Mouse (Mus musculus) embryonic facial prominence, embryonic 11.5 days (tissue): ENCODE data around the gene Lcn2. TPM values are rescaled to one million over a fixed set of nuclear protein-coding genes. Genes with fewer than 3 reads are reported as not detected.
"Not testable (repeated sequence)": the region's sequence is repeated elsewhere in the genome, so short reads cannot be mapped to it uniquely, and the experiment has no call there.

Experiments
- ATAC-seq: fragments of 200-750 bp; cut with Nextera tagmentation; replicated peaks from 2 replicates; pipeline ENCODE4 v1.8.0; 2017; ENCODE audit warnings: low read depth; ENCODE audit not compliant: insufficient number of reproducible peaks, low FRiP score, low TSS enrichment
- DNase-seq: peaks from one replicate; pipeline ENCODE4 v3.0.0-alpha.2; 2015; ENCODE audit warnings: low spot score
- H3K27ac ChIP-seq: fragments of 300-500 bp; sonication (generic); replicated peaks from 2 replicates; pipeline ENCODE4 v1.5.1; 2014; ENCODE audit warnings: mild to moderate bottlenecking, low read depth, low read length, control low read depth
- H3K27me3 ChIP-seq: fragments of 300-500 bp; sonication (generic); 2 replicates; pipeline ENCODE4 v1.6.1; 2014; ENCODE audit warnings: mild to moderate bottlenecking, low read length, moderate library complexity, mixed read lengths; ENCODE audit not compliant: control insufficient read depth, insufficient read depth
- H3K36me3 ChIP-seq: fragments of 300-500 bp; sonication (generic); replicated peaks from 2 replicates; pipeline ENCODE4 v1.6.1; 2014; ENCODE audit warnings: low read depth, mild to moderate bottlenecking, low read length, moderate library complexity, mixed read lengths; ENCODE audit not compliant: control insufficient read depth, insufficient read depth
- H3K4me1 ChIP-seq: fragments of 300-500 bp; sonication (generic); 2 replicates; pipeline ENCODE4 v1.6.1; 2014; ENCODE audit warnings: low read length, mixed read lengths; ENCODE audit not compliant: control insufficient read depth, insufficient read depth
- H3K4me2 ChIP-seq: fragments of 300-500 bp; sonication (generic); 2 replicates; pipeline ENCODE4 v1.6.1; 2014; ENCODE audit warnings: low read depth, mild to moderate bottlenecking, control low read depth, low read length, moderate library complexity
- H3K4me3 ChIP-seq: fragments of 300-500 bp; sonication (generic); 2 replicates; pipeline ENCODE4 v1.5.1; 2014; ENCODE audit warnings: low read depth, low read length, control low read depth
- H3K9ac ChIP-seq: fragments of 300-500 bp; sonication (generic); replicated peaks from 2 replicates; pipeline ENCODE4 v1.6.1; 2014; ENCODE audit warnings: mild to moderate bottlenecking, control low read depth, low read length
- H3K9me3 ChIP-seq: fragments of 300-500 bp; sonication (generic); replicated peaks from 2 replicates; pipeline ENCODE4 v1.6.1; 2016; ENCODE audit warnings: mild to moderate bottlenecking, low read length, inconsistent platforms, mixed read lengths; ENCODE audit not compliant: control insufficient read depth
- WGBS: fragments of 180-500 bp; shearing (Covaris S2); extraction: QIAGEN DNeasy Blood & Tissue Kit; methylation state at CpG from one replicate; pipeline ENCODE4 v1.1.7; 2014; 5-methylcytosine and 5-hydroxymethylcytosine counted together
- polyA plus RNA-seq: library from polyadenylated mRNA; unstranded; fragments of >200 nt; fragmentation: Nextera tagmentation; extraction: Ambion mirVana; gene quantifications from 2 replicates; pipeline ENCODE4 v1.2.1, GENCODE M21; 2014

Gene Lcn2
- polyA plus RNA-seq, 1 experiment from 2014 or later: 1.2 TPM

GRCm38 (mm10) chr2:32375317-32375940 lies 12.6 kb downstream of the Lcn2 start:
- ATAC-seq: no peak

DNA sequence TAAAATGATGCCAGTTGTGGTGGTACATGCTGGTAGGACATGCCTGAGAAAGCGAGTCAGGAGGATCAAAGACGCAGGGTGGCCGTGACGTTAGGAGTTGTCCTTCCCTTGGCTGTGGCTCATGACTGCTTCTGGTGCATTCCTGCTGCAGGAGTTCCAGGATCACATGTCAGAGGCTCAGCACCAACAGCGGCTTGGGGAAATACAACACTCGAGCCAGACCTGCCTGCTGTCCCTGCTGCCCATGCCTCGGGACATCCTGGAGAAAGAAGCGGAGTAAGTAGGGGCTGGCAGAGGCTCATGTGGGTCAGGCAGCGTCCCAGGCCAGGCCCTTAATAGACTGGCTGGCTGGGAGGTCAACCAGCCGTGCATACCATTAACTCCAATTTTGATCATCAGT lies 13.9 kb downstream of the Lcn2 start:
- Histone ChIP-seq H3K9ac (no peak overlapping the region), H3K27ac (no peak overlapping the region), H3K4me3 (no peak overlapping the region), H3K27me3 (no peaks in the 10 kb centered on the region), H3K4me2 (no peak overlapping the region), H3K4me1 (no peaks in the 10 kb centered on the region), H3K9me3 (no peaks in the 10 kb centered on the region), H3K36me3 (peaks cover 21% of the 10 kb centered on the region)
- no peak for ATAC-seq
- DNase-seq: no peak
- WGBS: 83% methylated on average over 10 of the region's 10 CpGs

More at GRCm38 (mm10) chr2:32375317-32375940, 12.6 kb downstream of the Lcn2 start:
- no peak overlapping the region for H3K4me3 ChIP-seq
- H3K27me3 ChIP-seq: no peaks in the 10 kb centered on the region
- no peak overlapping the region for H3K4me2 ChIP-seq
- no peaks in the 10 kb centered on the region for H3K4me1 ChIP-seq
- no peak for DNase-seq
- H3K27ac ChIP-seq: no peak overlapping the region
- H3K9me3 ChIP-seq: no peaks in the 10 kb centered on the region
- WGBS: 89% methylated on average over 13 of the region's 13 CpGs
- no peak overlapping the region for H3K9ac ChIP-seq
- H3K36me3 ChIP-seq: peaks cover 21% of the 10 kb centered on the region

DNA sequence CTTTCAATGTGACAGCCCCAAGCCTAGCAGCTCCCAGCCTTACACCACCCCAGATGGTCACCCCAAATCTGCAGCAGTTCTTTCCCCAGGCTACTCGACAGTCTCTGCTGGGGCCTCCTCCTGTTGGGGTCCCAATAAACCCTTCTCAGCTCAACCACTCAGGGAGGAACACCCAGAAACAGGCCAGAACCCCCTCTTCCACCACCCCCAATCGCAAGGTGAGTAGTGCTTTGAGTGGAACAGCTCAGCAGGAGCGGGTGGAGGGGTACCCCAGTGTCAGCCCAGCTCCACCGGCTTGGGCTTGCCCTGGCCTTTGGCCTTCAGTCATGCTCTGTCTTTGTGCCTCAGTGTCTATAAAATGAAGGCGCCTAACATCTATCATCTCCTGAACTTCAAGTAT lies 20.7 kb downstream of the Lcn2 start:
- WGBS: 97% methylated on average over 5 of the region's 5 CpGs
- Histone ChIP-seq H3K27me3 (no peaks in the 10 kb centered on the region), H3K9me3 (no peaks in the 10 kb centered on the region), H3K4me3 (no peak overlapping the region), H3K9ac (no peak overlapping the region), H3K4me2 (no peak overlapping the region), H3K4me1 (peaks cover 3% of the 10 kb centered on the region), H3K36me3 (peaks cover 5% of the 10 kb centered on the region; the same call in 1 of the 2 replicates), H3K27ac (no peak overlapping the region)
- DNase-seq: no peak
- ATAC-seq: no peak

DNA sequence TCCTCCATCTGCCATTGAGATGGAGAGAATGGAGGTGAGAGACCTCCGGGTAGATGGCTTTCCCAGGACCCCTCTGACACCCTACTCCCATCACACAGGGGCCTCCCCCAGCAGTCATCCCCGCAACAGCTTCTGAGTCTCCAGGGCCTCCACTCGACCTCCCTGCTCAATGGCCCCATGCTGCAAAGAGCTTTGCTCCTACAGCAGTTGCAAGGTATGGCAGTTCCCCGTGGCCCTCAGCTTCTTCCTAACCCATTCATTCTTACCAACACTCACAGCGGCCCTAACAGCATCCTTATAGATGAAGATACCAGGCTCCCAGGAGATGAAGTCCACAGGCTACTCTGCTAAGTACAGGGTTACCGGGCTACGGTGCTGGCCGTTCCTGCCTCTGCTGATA lies 23.9 kb downstream of the Lcn2 start:
- peaks cover 3% of the 10 kb centered on the region for H3K4me1 ChIP-seq
- H3K27ac ChIP-seq: no peak overlapping the region
- no peaks in the 10 kb centered on the region; the same call in 1 of the 2 replicates for H3K36me3 ChIP-seq
- no peaks in the 10 kb centered on the region for H3K9me3 ChIP-seq
- H3K4me3 ChIP-seq: no peak overlapping the region; the same call in 1 of the 2 replicates
- DNase-seq: no peak
- H3K9ac ChIP-seq: no peak overlapping the region; the same call in 1 of the 2 replicates
- ATAC-seq: no peak
- peak overlapping the region; percentile 75 for H3K4me2 ChIP-seq
- 82% methylated on average over 8 of the region's 8 CpGs for WGBS
- no peaks in the 10 kb centered on the region for H3K27me3 ChIP-seq

DNA sequence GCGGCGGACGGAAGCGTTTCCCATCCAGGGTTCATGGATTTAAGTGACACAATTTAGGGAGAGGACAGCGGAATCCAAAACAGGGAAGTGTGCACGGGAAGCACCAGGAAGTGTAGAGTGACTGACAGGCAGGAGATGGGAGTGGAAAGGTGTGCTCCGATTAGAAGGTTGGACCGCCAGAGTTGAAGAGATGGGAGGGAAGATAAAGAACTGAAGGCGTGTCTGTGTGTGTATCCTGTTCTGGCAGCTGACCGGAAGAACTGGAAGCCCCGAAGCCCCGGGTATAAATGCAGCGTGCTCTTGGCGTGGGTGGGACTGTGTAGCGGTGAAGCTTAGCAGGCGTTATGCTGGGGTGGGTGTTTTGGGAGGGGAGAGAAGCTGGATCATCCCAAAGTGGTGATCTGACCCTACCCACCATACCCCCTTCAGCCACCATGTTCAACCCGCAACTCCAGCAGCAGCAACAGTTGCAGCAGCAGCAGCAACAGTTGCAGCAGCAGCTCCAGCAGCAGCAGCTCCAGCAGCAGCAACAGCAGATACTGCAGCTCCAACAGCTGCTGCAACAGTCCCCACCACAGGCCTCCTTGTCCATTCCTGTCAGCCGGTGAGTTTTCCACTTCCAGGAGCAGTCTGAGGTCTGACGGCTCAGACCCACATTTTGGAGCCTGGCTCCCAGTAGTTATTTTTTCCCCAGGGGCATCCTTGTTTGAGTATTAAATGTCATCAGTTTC lies 24.5 kb downstream of the Lcn2 start:
- WGBS: 9% methylated on average over 19 of the region's 19 CpGs
- DNase-seq: peak; percentile 46

DNA sequence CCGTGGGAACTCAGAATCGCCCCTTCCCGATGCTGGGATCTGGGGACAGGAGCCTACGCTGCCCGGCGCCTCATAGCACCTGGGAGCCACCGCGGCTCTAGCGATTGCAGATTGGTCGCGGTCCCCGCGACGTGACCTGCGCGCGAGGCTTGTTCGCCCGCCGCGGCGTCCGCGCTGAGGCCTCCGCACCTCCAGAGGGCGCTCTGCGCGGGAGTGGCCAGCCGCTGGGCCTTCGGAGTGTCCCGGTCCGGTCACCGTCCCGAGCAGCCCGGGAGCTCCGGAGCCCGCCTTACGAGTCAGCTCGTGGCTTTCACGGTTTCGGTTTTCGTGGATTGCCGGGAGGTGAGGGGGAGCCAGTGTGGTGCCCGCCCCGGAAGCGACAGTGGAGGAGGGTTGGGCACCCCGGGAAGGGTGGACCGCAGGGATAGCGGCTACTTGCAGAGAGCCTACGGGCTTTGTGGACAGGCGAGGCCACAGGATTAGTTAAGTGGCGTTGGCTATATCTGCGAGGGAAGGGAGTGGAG lies 25.2 kb downstream of the Lcn2 start:
- WGBS: under 1% methylated on average over 53 of the region's 53 CpGs
- H3K36me3 ChIP-seq: no peaks in the 10 kb centered on the region; the same call in 1 of the 2 replicates

More for the DNA sequence above, 24.5 kb downstream of the Lcn2 start:
- Histone ChIP-seq H3K9me3 (no peaks in the 10 kb centered on the region), H3K27ac (peak overlapping the region; percentile 83), H3K4me3 (peak overlapping the region; percentile 77), H3K9ac (peak overlapping the region; percentile 75), H3K27me3 (no peaks in the 10 kb centered on the region), H3K4me1 (peaks cover 3% of the 10 kb centered on the region), H3K36me3 (no peaks in the 10 kb centered on the region; the same call in 1 of the 2 replicates), H3K4me2 (peak overlapping the region; percentile 75)
- ATAC-seq: peak; percentile 1; the same call in 1 of the 2 replicates

GRCm38 (mm10) chr2:32362274-32362673 lies 25.8 kb downstream of the Lcn2 start:
- not testable (repeated sequence) for H3K27me3 ChIP-seq, H3K4me1 ChIP-seq, H3K9me3 ChIP-seq, H3K27ac ChIP-seq, ATAC-seq, DNase-seq, H3K36me3 ChIP-seq
- Histone ChIP-seq H3K9ac (peak overlapping the region; percentile 75), H3K4me3 (peak overlapping the region; percentile 77), H3K4me2 (peak overlapping the region; percentile 75)
- WGBS: 42% methylated on average over 5 of the region's 5 CpGs

More for the DNA sequence above, 25.2 kb downstream of the Lcn2 start:
- Histone ChIP-seq H3K27me3 (no peaks in the 10 kb centered on the region), H3K4me3 (peak overlapping the region; percentile 77), H3K9me3 (no peaks in the 10 kb centered on the region), H3K4me2 (peak overlapping the region; percentile 75), H3K27ac (peak overlapping the region; percentile 83), H3K4me1 (peaks cover 3% of the 10 kb centered on the region), H3K9ac (peak overlapping the region; percentile 75)
- peak; percentile 73 for ATAC-seq
- peak; percentile 90 for DNase-seq

- Histone ChIP-seq H3K27me3 (no peaks in the 10 kb centered on the region), H3K9ac (0 out of 2 replicates have a peak overlapping the region, but pooled peaks have one; percentile 26), H3K4me3 (peak overlapping the region; percentile 24), H3K9me3 (no peaks in the 10 kb centered on the region), H3K27ac (no peak overlapping the region), H3K4me1 (peaks cover 3% of the 10 kb centered on the region), H3K4me2 (peak overlapping the region; percentile 61), H3K36me3 (no peaks in the 10 kb centered on the region)
- DNase-seq (peak; percentile 75), ATAC-seq (peak; percentile 81)
- 1% methylated on average over 24 of the region's 24 CpGs for WGBS
Measured at GRCm38 (mm10) chr2:32361437-32361836, 26.6 kb downstream of the Lcn2 start.
